Mouse (Mus musculus) v-Abl transformed pro-B cells (cell line): ENCODE measurements around the gene Ugt2b36.
"Not testable (repeated sequence)": the region's sequence is repeated elsewhere in the genome, so short reads cannot be mapped to it uniquely, and the experiment has no call there.

Source experiments
- in situ Hi-C, 2 experiments: fragments of 400-800 bp; cut with MboI; formaldehyde crosslinking; loops; one replicate each; pipeline ENCODE4 v1.15.1; 2025; ENCODE audit not compliant: unreplicated experiment in 2 of 2

The Ugt2b36 gene

DNA sequence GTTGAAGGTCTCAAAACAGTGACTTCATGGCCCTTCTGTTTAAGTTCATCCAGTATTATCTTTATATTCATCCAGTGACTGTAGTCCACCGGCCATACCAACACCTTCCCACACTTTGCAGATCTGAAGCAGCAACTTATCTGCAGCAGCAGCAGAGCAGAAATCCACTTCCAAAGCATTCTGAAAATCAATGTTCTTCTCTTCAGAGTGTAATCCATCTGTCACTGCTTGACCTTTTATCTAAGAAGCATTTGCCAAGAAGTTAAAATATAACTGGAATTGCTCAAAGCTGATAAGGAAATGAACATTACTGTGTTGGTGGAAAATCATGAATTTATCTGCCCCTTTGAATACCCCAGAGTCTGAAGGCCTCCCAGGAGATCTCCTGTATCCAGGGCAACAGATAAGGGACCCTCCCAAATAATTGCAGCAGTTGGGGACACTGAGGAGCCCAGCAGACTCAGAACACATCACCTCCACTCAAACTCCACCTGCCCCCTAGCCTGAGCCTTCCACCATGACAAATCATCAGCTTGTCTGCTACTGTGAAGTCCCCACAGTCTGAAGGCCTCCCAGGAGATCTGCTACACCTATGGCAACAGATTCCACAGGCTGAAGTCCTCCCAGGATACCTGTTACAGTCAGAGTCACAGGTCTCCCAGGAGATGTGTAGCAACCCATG, at the start of gene Ugt2b36:
TSS of gene Ugt2b36 (minus strand) at position 210 of the 682 bp plus-strand sequence.
- in situ Hi-C loops, result no loop called here

DNA sequence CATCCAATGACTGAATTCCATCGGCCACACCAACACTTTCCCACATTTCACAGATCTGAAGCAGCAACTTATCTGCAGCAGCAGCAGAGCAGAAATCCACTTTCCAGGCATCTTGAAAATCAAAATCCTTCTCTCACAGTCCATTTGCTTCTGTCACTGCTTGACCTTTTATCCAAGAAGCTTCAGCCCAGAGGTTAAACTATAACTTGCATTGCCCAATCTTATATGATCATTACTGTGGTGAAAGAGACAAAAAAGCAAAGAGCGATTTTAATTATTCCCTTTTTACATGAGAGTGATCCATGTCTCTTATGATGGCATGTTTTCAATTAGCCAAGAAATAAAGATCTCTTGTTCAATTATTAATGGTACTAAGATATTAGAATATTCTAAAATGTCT, 47.8 kb upstream of the Ugt2b36 start, which contains the start of gene Ugt2b5:
TSS of gene Ugt2b5 (minus strand) at position 123 of the 400 bp plus-strand sequence.
- in situ Hi-C loops, result not testable (repeated sequence)

DNA sequence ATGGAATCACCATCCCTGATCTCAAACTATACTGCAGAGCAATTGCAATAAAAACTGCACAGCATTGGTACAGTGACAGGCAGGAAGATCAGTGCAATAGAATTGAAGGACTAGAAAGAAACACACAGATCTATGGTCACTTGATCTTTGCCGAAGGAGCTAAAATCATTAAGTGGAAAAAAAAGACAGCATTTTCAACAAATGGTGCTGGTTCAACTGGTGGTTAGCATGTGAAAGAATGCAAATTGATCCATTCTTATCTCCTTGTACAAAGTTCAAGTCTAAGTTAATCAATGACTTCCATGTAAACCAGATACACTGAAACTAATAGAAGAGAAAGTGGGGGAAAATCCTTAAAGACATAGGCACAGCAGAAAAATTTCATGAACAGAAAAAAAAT, 11.3 kb upstream of the Ugt2b36 start:
- in situ Hi-C loops, result not testable (repeated sequence)

DNA sequence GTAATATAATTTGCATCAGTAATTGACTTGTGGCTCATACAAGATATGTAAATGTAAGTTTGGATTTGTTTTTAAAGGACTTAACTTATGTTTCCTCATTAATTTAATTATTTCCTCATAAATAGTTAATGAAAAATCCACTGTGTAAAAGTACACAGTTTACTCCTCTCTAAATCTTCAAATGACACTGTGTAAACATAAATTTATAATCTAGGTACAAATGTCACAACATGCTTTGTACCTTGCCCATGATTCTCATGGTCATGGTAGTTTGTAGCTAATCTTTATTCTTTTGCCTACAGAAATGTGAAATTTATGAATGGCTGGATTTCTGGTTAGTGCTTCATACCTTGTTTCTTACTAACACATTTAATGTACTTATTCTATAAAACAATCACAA, 1.2 kb downstream of the Ugt2b36 start:
- in situ Hi-C loops, result no loop called here

DNA sequence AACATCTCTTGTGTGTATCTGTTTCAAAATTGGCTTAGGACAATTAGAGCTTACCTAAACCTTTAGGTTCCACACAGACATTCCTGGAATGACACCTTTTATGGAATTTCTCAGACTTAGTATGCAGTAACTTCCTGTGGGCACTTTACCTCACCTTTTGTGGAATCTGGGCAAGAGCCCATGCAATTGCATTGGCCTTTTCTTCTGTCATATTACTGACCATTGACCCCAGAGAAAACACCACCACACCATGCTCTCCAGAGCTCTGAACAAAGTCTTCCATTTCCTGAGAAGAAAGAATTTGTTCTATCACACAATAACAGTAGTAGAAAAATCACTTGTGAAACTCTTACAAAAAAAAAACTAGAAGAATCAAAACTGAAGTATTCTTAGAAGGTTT, 3.1 kb downstream of the Ugt2b36 start:
- in situ Hi-C loops, result no loop called here

DNA sequence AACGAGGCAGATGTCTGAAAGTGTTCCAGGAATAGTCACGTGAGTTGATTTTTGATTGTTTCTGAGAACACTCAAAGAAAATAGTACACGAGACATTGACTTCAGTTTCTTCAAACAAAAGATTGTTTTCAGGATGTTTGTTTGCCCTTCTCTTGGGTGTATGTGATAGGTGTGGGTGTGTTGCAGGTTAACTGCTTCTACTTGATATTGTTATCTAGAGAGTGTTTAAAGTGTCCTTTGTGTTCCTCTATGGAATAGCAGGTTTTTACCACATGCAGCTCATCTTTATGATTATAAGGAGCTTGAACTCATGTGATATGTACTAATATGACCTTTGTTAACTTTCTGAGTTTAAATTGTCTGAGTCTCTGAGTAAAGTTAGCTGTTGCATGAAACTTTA, 6.1 kb downstream of the Ugt2b36 start:
- in situ Hi-C loops, result no loop called here

DNA sequence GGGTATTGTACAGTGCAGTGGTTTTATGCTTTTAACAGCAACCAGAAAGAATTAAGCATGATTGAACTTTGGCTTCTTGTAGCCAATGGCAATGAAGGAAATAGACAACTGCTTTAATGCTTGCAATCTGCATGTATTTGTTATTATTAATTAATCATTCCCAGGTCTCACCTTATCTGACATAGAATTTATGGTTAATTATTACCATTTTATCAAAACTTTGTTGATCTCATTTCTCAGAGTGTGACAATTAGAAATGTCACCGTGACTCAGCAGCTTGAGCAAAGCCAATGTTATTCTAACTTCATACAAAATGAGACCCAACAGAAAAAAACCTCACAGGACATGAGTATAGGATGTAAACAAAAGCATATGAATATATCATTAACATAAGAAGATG, 61.7 kb downstream of the Ugt2b36 start:
- in situ Hi-C loops, result no loop called here

DNA sequence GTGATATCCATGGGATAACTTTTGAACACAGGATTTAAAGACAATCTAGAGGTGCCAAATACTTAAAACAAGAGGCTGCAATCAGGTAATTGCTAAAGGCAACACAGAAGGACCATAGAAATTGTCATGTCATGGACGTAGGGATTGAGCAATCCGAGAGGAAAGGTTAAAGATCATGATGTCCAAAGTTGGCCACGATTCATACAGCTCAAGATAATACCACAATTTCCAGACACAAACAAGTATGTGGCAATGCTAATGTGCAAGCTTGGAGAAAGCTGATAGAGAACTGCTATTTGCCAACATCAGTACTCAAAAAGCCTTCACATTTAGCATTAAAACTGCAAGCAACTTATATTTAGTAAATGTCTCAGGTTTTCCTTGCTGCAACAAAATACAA, 65.0 kb downstream of the Ugt2b36 start:
- in situ Hi-C loops, result no loop called here
